Mouse (Mus musculus) midbrain, postnatal 0 days (tissue): ENCODE data around the gene Drd2. TPM values are rescaled to one million over a fixed set of nuclear protein-coding genes. Genes with fewer than 3 reads are reported as not detected.

ENCODE experiments used
- ATAC-seq: fragments of 200-750 bp; cut with Nextera tagmentation; 2 replicates; pipeline ENCODE4 v1.8.0; 2017; ENCODE audit warnings: moderate number of reproducible peaks, mild to moderate bottlenecking, moderate TSS enrichment, moderate library complexity; ENCODE audit not compliant: low FRiP score
- DNase-seq: peaks from one replicate; pipeline ENCODE4 v3.0.0-alpha.2; 2015; ENCODE audit warnings: low spot score
- H3K27ac ChIP-seq: fragments of 300-500 bp; sonication (generic); 2 replicates; pipeline ENCODE4 v1.5.1; 2014; ENCODE audit warnings: low read depth, mild to moderate bottlenecking, low read length, mixed read lengths
- H3K27me3 ChIP-seq: fragments of 300-500 bp; sonication (generic); 2 replicates; pipeline ENCODE4 v1.6.1; 2014; ENCODE audit warnings: low read length, control low read depth, mixed read lengths; ENCODE audit not compliant: insufficient read depth
- H3K36me3 ChIP-seq: fragments of 300-500 bp; sonication (generic); 2 replicates; pipeline ENCODE4 v1.6.1; 2014; ENCODE audit warnings: low read length, control low read depth, mixed read lengths; ENCODE audit not compliant: insufficient read depth
- H3K4me1 ChIP-seq: fragments of 300-500 bp; sonication (generic); 2 replicates; pipeline ENCODE4 v1.6.1; 2014; ENCODE audit warnings: mild to moderate bottlenecking, control low read depth, antibody characterized with exemption, low read length, mixed read lengths; ENCODE audit not compliant: insufficient read depth
- H3K4me2 ChIP-seq: fragments of 300-500 bp; sonication (generic); 2 replicates; pipeline ENCODE4 v1.6.1; 2014; ENCODE audit warnings: low read depth, mild to moderate bottlenecking, low read length, mixed read lengths; ENCODE audit not compliant: poor library complexity, severe bottlenecking
- H3K4me3 ChIP-seq: fragments of 300-500 bp; sonication (generic); 2 replicates; pipeline ENCODE4 v1.5.1; 2014; ENCODE audit warnings: low read depth, mild to moderate bottlenecking, low read length, moderate library complexity
- H3K9ac ChIP-seq: fragments of 300-500 bp; sonication (generic); replicated peaks from 2 replicates; pipeline ENCODE4 v1.6.1; 2014; ENCODE audit warnings: mild to moderate bottlenecking, low read length, moderate library complexity, mixed read lengths; ENCODE audit not compliant: poor library complexity, severe bottlenecking
- H3K9me3 ChIP-seq: fragments of 300-500 bp; sonication (generic); 2 replicates; pipeline ENCODE4 v1.6.1; 2016; ENCODE audit warnings: low read length, control low read depth
- CTCF ChIP-seq: IDR thresholded peaks from 2 replicates; pipeline ENCODE4 v1.5.1; 2016; ENCODE audit warnings: antibody characterized with exemption, mild to moderate bottlenecking
- WGBS: fragments of 180-500 bp; shearing (Covaris S2); extraction: QIAGEN DNeasy Blood & Tissue Kit; methylation state at CpG from one replicate; pipeline ENCODE4 v1.1.7; 2014; 5-methylcytosine and 5-hydroxymethylcytosine counted together
- polyA plus RNA-seq: library from polyadenylated mRNA; unstranded; fragments of >200 nt; fragmentation: Nextera tagmentation; extraction: Ambion mirVana; gene quantifications from 2 replicates; pipeline ENCODE4 v1.2.1, GENCODE M21; 2015
- total RNA-seq: library from RNA; depleted of rRNA; stranded (reverse); fragments of >200 nt; gene quantifications from 2 replicates; pipeline ENCODE4 v1.2.3, GENCODE M21; 2014

The Drd2 gene
- total and polyA plus RNA-seq, 2 experiments from 2014 or later: 8.6 to 12.7 TPM

DNA sequence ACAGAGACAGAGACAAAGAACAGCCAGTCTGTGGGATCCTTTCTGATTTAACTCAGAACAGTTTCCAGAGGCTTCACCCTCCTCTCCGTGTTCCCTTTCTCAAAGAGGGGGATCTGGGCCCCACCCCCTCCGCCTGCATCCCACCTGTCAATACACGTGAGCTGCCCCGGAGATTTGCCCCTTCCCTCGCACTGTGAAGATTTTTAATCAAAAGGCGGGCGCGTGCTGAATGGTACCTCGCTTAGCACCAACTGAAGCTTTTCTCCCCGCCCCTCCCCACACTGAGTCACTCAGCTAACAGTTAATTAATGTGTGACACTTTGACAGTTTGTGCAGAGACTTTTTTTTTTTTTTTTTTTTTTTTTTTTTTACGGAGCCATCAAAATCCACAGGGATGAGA, 45.7 kb downstream of the Drd2 start:
- H3K4me2 ChIP-seq: no peak overlapping the region
- ATAC-seq (no peak), DNase-seq (no peak)
- 22% methylated on average over 11 of the region's 11 CpGs for WGBS
- no peak overlapping the region for H3K4me3 ChIP-seq
- no peaks in the 10 kb centered on the region for H3K27me3 ChIP-seq
- TF ChIP-seq CTCF: no peak
- no peaks in the 10 kb centered on the region for H3K36me3 ChIP-seq
- H3K9ac ChIP-seq: no peak overlapping the region
- H3K4me1 ChIP-seq: no peaks in the 10 kb centered on the region
- no peak overlapping the region for H3K27ac ChIP-seq
- no peaks in the 10 kb centered on the region for H3K9me3 ChIP-seq

DNA sequence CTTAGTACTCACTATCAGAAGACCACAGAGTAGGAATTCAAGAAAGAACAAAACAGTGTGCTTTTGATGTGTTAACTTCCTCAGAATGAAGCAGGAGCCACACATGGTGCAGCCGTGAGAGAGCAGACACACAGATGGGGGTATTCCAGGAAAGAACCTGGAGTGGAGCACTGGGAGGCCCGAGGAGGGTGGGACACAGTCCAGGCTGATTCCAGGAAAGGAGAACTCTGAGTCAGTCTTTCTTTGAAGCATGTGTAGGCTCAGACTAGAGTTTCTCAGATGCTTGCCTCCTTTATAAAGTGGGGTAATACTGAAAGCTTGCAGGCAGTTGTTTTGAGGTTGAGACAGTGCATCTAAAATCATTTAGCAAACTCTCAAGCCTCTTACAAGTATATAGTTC, 51.8 kb downstream of the Drd2 start:
- Histone ChIP-seq H3K4me2 (no peak overlapping the region), H3K4me1 (no peaks in the 10 kb centered on the region), H3K9me3 (no peaks in the 10 kb centered on the region), H3K27ac (no peak overlapping the region), H3K36me3 (no peaks in the 10 kb centered on the region), H3K4me3 (no peak overlapping the region), H3K27me3 (no peaks in the 10 kb centered on the region), H3K9ac (no peak overlapping the region)
- TF ChIP-seq CTCF: no peak
- 59% methylated on average over 2 of the region's 2 CpGs for WGBS
- no peak for ATAC-seq
- no peak for DNase-seq

DNA sequence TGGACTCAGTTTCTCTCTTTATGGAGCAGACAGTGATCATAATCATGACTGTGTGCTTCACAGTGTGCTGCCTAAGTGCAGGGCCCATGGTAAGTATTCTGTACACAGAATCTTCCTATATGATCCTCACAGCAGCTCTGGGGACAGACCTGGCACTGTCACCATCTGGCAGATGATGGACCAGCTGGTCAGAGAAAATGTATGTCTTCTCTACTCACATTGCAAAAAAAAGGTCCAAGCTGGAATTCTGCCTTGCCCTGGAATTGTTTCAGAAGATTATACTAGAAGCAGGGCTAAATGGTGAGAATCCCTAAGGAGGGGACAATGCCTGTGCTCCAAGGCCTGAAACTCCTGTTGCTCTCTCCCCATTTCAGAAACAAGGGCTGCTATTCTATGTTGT, 55.6 kb downstream of the Drd2 start:
- no peak for DNase-seq
- no peaks in the 10 kb centered on the region for H3K9me3 ChIP-seq
- no peak overlapping the region for H3K27ac ChIP-seq
- no peak for TF ChIP-seq CTCF
- H3K4me3 ChIP-seq: no peak overlapping the region
- ATAC-seq: no peak
- no peaks in the 10 kb centered on the region for H3K36me3 ChIP-seq
- H3K9ac ChIP-seq: no peak overlapping the region
- no peak overlapping the region for H3K4me2 ChIP-seq
- no peaks in the 10 kb centered on the region for H3K4me1 ChIP-seq
- H3K27me3 ChIP-seq: no peaks in the 10 kb centered on the region

DNA sequence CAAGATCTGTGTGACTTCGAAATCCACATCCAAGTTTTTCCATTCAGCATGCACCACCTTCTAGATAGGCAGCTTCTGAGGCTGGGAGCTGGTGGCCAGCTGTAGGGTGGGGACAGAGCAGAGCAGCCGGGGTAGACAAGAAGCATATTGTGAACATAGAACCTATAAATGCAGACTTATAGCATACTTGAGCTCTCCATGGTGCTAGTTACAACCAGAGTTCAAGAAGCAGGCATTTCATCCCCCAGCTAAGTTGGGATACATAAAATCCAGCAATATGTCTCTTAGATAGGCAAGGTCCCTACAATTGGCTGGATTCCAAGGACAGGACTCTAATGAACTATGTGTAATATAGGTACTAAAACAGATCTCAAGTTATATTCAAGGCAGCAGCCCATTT, 63.3 kb downstream of the Drd2 start:
- no peak overlapping the region for H3K27ac ChIP-seq
- H3K9me3 ChIP-seq: no peaks in the 10 kb centered on the region
- no peaks in the 10 kb centered on the region for H3K36me3 ChIP-seq
- WGBS: 80% methylated on average over 2 of the region's 2 CpGs
- no peak overlapping the region for H3K9ac ChIP-seq
- DNase-seq (no peak), ATAC-seq (no peak)
- no peak for TF ChIP-seq CTCF
- H3K4me3 ChIP-seq: no peak overlapping the region
- H3K4me1 ChIP-seq: no peaks in the 10 kb centered on the region
- no peaks in the 10 kb centered on the region for H3K27me3 ChIP-seq
- no peak overlapping the region for H3K4me2 ChIP-seq

DNA sequence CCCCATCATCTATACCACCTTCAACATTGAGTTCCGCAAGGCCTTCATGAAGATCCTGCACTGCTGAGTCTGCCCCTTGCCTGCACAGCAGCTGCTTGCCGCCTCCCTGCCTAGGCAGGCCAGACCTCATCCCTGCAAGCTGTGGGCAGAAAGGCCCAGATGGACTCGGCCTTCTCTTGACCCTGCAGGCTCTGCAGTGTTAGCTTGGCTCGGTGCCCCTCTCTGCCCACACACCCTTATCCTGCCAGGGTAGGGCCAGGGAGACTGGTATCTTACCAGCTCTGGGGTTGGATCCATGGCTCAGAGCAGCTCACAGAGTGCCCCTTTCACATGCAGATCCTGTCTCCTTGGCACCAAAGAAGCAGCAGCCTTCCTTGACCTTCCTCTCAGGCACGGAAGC, 66.6 kb downstream of the Drd2 start:
- no peaks in the 10 kb centered on the region for H3K27me3 ChIP-seq
- no peaks in the 10 kb centered on the region for H3K9me3 ChIP-seq
- H3K4me2 ChIP-seq: no peak overlapping the region
- no peaks in the 10 kb centered on the region for H3K36me3 ChIP-seq
- TF ChIP-seq CTCF: no peak
- no peaks in the 10 kb centered on the region for H3K4me1 ChIP-seq
- no peak overlapping the region for H3K27ac ChIP-seq
- DNase-seq (no peak), ATAC-seq (no peak)
- WGBS: 86% methylated on average over 5 of the region's 5 CpGs
- no peak overlapping the region for H3K9ac ChIP-seq
- H3K4me3 ChIP-seq: no peak overlapping the region

DNA sequence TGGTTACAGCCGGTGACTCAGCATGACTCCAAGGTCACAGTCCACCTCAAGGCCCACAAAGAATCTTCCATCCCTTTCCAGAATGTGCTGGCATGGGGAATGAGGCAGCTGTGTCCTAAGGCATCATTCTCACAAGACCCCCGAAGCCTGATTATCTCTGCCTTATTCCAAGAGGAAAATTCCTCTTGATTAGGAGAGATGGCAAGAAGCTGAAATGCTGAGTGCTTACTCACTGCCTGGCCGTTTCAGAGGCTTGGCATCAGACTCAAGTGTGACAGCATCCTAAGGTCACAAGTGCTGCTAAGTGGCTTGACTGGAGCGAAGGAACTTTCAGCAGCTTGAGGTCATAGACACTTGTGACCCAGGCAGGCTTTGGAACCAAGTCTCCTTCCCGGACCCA, 70.2 kb downstream of the Drd2 start:
- no peak overlapping the region for H3K27ac ChIP-seq
- no peaks in the 10 kb centered on the region for H3K36me3 ChIP-seq
- no peaks in the 10 kb centered on the region for H3K4me1 ChIP-seq
- H3K4me2 ChIP-seq: no peak overlapping the region
- no peak for TF ChIP-seq CTCF
- H3K9me3 ChIP-seq: no peaks in the 10 kb centered on the region
- WGBS: 86% methylated on average over 5 of the region's 5 CpGs
- H3K27me3 ChIP-seq: no peaks in the 10 kb centered on the region
- DNase-seq: no peak
- no peak overlapping the region for H3K9ac ChIP-seq
- H3K4me3 ChIP-seq: no peak overlapping the region
- no peak for ATAC-seq

DNA sequence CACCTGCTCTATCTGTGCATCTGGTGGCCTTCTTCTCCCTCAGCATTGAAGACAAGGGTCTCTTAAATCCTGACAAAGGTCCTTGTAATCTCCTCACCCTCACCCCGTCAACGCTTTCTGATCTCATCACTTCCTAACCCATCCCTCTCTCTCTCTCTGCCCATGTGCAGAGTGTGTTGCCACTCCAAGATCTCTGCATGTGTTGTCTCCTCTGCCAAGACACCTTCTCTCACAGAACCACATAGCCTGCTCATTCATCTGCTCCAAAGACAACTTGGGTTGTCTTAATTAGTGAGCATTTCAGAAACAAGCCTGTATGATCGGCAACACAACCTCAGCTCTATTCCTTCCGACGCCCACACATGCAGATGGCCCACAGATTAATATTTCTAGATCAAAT, 83.4 kb downstream of the Drd2 start:
- no peak overlapping the region for H3K27ac ChIP-seq
- H3K4me2 ChIP-seq: no peak overlapping the region
- H3K9ac ChIP-seq: no peak overlapping the region
- H3K4me1 ChIP-seq: no peaks in the 10 kb centered on the region
- no peak overlapping the region for H3K4me3 ChIP-seq
- no peak for DNase-seq
- H3K36me3 ChIP-seq: no peaks in the 10 kb centered on the region
- ATAC-seq: no peak
- WGBS: 92% methylated on average over 5 of the region's 5 CpGs
- no peaks in the 10 kb centered on the region for H3K27me3 ChIP-seq
- H3K9me3 ChIP-seq: no peaks in the 10 kb centered on the region
- TF ChIP-seq CTCF: no peak
